Mouse (Mus musculus): ENCODE results near the gene Cbfa2t2.

DNA sequence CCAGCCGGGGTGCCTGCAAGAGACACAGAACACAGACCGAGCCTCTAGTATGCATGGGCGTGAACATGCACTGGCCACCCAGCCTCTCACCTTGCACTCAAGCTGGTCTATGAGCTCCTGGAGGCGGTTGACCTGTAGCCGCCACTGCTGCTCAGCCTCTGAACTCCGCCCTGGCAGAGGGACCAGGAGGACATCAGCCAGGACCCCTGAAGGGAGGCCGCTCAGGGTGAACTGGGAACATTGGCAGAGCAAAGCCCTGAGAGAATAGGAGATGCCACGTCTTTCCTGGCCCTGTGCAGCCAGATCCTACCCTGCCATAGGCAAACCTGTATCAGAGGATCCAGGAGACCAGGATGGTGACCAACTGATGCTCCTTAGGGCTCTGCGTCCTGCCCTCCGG is 110.4 kb downstream of the Cbfa2t2 start, which contains the start of gene 1700003F12Rik:
- TF ChIP-seq POLR2A (IDR thresholded peaks at IDR 0.05; ENCODE audit: low read depth, low read length): no peak
- no peak for TF ChIP-seq CTCF (IDR thresholded peaks at IDR 0.05; ENCODE audit: extremely low read depth, insufficient read depth, insufficient read length, insufficient replicate concordance)
